Mouse (Mus musculus) ES-E14 (cell line): ENCODE data around the gene Tff1.

Experiments
- MAFK ChIP-seq: IDR thresholded peaks from 2 replicates; pipeline ENCODE4 v1.6.1; 2014; ENCODE audit warnings: mild to moderate bottlenecking, low read depth, low read length, inconsistent platforms; ENCODE audit not compliant: insufficient read depth
- ZNF384 ChIP-seq: IDR thresholded peaks from 2 replicates; pipeline ENCODE4 v1.6.1; 2012; ENCODE audit warnings: low read depth, low read length, inconsistent platforms

DNA sequence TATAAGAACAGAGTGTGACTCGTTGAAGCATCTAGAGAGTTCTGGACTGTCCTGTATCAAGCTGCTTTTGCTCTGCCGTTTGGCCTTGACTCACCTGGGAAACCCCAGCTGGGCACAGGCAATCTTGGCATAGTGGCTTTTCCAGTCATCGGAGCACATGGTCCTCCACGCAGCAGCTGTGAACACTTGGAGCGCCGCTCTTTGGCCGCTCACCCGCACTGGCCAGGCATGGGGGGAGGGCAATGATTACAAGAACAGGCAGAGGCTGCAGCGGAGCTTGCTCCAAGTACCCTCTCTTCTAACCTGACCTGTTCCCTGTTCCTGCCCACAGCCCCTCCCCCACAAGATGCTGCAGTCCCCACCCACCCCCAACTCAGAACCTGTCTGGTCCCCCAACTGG lies 28.3 kb upstream of the Tff1 start:
- TF ChIP-seq ZNF384, result no peak
- TF ChIP-seq MAFK, result no peak
